Mouse (Mus musculus) small intestine, adult 2 months (tissue): ENCODE results near the gene Pla1a.

Experiments used
- CTCF ChIP-seq: fragments of 200-500 bp; IDR thresholded peaks from 2 replicates; pipeline ENCODE4 v1.5.1; 2012; ENCODE audit warnings: low read depth, mild to moderate bottlenecking, control low read depth, inconsistent platforms, low read length, moderate library complexity, mixed read lengths; ENCODE audit not compliant: insufficient replicate concordance, insufficient read length; ENCODE audit errors: extremely low read depth
- POLR2A ChIP-seq: fragments of 200-500 bp; IDR thresholded peaks from 2 replicates; pipeline ENCODE4 v1.6.1; 2012; ENCODE audit warnings: low read depth, mild to moderate bottlenecking, control low read depth, inconsistent platforms, low read length, moderate library complexity

GRCm38 (mm10) chr16:38350361-38350855 is 82.5 kb downstream of the Pla1a start:
- TF ChIP-seq CTCF (no peak), POLR2A (no peak)
